Mouse (Mus musculus) common myeloid progenitor, adult 5-6 weeks (primary cell): Measurements from ENCODE around the gene Btbd35f4. TPM values are rescaled to one million over a fixed set of nuclear protein-coding genes. Genes with fewer than 3 reads are reported as not detected.
"Not testable (repeated sequence)": the region's sequence is repeated elsewhere in the genome, so short reads cannot be mapped to it uniquely, and the experiment has no call there.

ENCODE experiments used
- ATAC-seq: replicated peaks from 2 replicates; pipeline ENCODE4 v1.8.0; 2016; ENCODE audit warnings: low read depth, mild to moderate bottlenecking, moderate TSS enrichment, inconsistent platforms; ENCODE audit not compliant: poor library complexity, severe bottlenecking
- total RNA-seq: library from RNA; stranded (forward); fragments of 200-1000, 187-1606 nt; gene quantifications from 2 replicates; pipeline ENCODE4 v1.2.3, GENCODE M21; 2017

Btbd35f4 gene
- not detected in 2 replicates for total RNA-seq

DNA sequence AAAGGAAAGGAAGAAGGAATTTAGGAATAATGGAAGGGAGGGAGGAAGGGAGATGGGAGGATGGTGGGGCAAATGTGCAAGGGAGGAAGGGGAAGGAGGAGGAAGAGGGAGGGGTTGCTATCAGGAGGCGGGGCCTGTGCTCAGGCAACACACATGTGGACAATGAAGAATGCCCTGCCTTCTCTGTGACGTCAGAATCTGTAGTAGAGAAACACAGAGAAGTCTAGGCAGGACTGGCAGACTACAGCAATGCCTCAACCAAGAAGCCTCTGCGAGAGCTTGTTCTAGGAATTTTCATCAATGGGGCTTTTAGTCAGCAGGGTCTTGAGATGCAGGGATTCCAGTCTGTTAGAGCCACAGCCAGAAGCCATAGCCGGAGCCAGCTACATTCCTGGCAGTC lies at the start of gene Btbd35f4:
Btbd35f4 (plus strand) TSS at position 301 of the 400 bp plus-strand sequence.
- ATAC-seq = not testable (repeated sequence)

DNA sequence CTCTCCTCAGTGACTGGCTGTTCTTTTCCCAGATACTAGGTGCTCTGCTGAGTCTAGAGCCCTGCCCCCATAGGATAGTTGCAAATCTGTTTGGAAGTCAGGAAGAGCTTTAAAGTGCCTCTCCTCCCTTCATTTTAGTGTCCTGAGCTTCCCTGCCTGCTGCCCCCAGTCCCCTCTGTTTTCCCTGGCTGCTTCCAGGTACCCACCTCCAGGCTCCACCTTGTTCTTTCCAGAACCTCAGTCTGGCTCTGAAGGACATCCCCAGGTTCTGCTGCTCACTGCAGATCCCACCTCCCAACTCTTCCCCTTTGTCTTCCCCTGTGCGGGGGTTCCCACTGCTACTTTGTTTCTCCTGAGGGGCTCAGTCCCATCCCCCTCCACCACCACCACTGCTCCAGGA lies 39.7 kb downstream of the Btbd35f4 start:
- ATAC-seq = not testable (repeated sequence)

Other genes starting within 250 kb of the Btbd35f4 start
- not detected in 2 replicates for gene Btbd35f27, start 151.6 kb downstream of the Btbd35f4 start, total RNA-seq